Mouse (Mus musculus): ENCODE measurements around the gene 1700012B07Rik. TPM values are rescaled to one million over a fixed set of nuclear protein-coding genes. Genes with fewer than 3 reads are reported as not detected.

Gene 1700012B07Rik
- polyA plus RNA-seq (2012; rRNA removed) = not detected in 2 replicates

GRCm38 (mm10) chr11:109827946-109828345, at the start of gene 1700012B07Rik:
TSS of gene 1700012B07Rik (minus strand) at chr11:109828046.
- H3K27me3 ChIP-seq (ENCODE audit: control insufficient read depth, insufficient read depth, low read length) = no peaks in the 10 kb centered on the region
- no peak within 1 kb of the TSS for H3K27ac ChIP-seq (ENCODE audit: insufficient read depth, low read length)
- 87% methylated on average over 4 of the region's 4 CpGs for WGBS
- no peaks in the 10 kb centered on the region for H3K4me1 ChIP-seq (ENCODE audit: control insufficient read depth, insufficient read depth, low read length)
- no peak for DNase-seq
- no peak within 1 kb of the TSS for H3K4me3 ChIP-seq (replicated peaks; ENCODE audit: insufficient read depth, low read depth, low read length)
- TF ChIP-seq CTCF (IDR thresholded peaks at IDR 0.05; ENCODE audit: borderline replicate concordance, insufficient read depth, low read depth, low read length) (no peak), POLR2A (IDR thresholded peaks at IDR 0.05; ENCODE audit: borderline replicate concordance, insufficient read depth, low read length) (no peak)

- Histone ChIP-seq H3K27ac (ENCODE audit: insufficient read depth, low read length) (no peak overlapping the region), H3K4me3 (replicated peaks; ENCODE audit: insufficient read depth, low read depth, low read length) (no peak overlapping the region), H3K27me3 (ENCODE audit: control insufficient read depth, insufficient read depth, low read length) (no peaks in the 10 kb centered on the region), H3K4me1 (ENCODE audit: control insufficient read depth, insufficient read depth, low read length) (peaks cover 3% of the 10 kb centered on the region; the same call in 1 of the 2 replicates)
- 77% methylated on average over 9 of the region's 9 CpGs for WGBS
- DNase-seq = no peak
- TF ChIP-seq CTCF (IDR thresholded peaks at IDR 0.05; ENCODE audit: borderline replicate concordance, insufficient read depth, low read depth, low read length) = no peak
- no peak for TF ChIP-seq POLR2A (IDR thresholded peaks at IDR 0.05; ENCODE audit: borderline replicate concordance, insufficient read depth, low read length)
Observed at GRCm38 (mm10) chr11:109876767-109877166, 48.9 kb upstream of the 1700012B07Rik start.

GRCm38 (mm10) chr11:109875834-109876233, 48.0 kb upstream of the 1700012B07Rik start:
- Histone ChIP-seq H3K27ac (ENCODE audit: insufficient read depth, low read length) (no peak overlapping the region), H3K4me1 (ENCODE audit: control insufficient read depth, insufficient read depth, low read length) (peaks cover 3% of the 10 kb centered on the region; the same call in 1 of the 2 replicates), H3K4me3 (replicated peaks; ENCODE audit: insufficient read depth, low read depth, low read length) (no peak overlapping the region), H3K27me3 (ENCODE audit: control insufficient read depth, insufficient read depth, low read length) (no peaks in the 10 kb centered on the region)
- DNase-seq = no peak
- TF ChIP-seq POLR2A (IDR thresholded peaks at IDR 0.05; ENCODE audit: borderline replicate concordance, insufficient read depth, low read length) (no peak), CTCF (IDR thresholded peaks at IDR 0.05; ENCODE audit: borderline replicate concordance, insufficient read depth, low read depth, low read length) (no peak)
- WGBS = 86% methylated on average over 3 of the region's 3 CpGs

DNA sequence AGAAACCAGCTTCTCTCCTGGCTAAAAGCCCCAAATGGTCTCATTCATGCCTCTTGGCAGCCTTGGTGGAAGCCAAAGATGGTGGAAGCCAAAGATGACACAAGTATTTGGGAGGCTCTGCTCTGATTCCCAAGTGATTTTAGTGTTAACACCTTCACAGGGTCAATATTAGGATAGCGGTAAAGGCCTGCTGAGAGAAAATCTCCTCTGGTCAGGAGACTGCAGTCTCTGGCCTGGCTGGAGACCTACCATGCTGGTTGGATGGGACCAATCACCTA, 47.6 kb upstream of the 1700012B07Rik start:
- Histone ChIP-seq H3K4me1 (ENCODE audit: control insufficient read depth, insufficient read depth, low read length) (peaks cover 3% of the 10 kb centered on the region; the same call in 1 of the 2 replicates), H3K27me3 (ENCODE audit: control insufficient read depth, insufficient read depth, low read length) (no peaks in the 10 kb centered on the region), H3K27ac (ENCODE audit: insufficient read depth, low read length) (no peak overlapping the region), H3K4me3 (replicated peaks; ENCODE audit: insufficient read depth, low read depth, low read length) (no peak overlapping the region)
- TF ChIP-seq POLR2A (IDR thresholded peaks at IDR 0.05; ENCODE audit: borderline replicate concordance, insufficient read depth, low read length) (no peak), CTCF (IDR thresholded peaks at IDR 0.05; ENCODE audit: borderline replicate concordance, insufficient read depth, low read depth, low read length) (no peak)
- WGBS = 85% methylated on average over 1 of the region's 1 CpGs
- DNase-seq = no peak

DNA sequence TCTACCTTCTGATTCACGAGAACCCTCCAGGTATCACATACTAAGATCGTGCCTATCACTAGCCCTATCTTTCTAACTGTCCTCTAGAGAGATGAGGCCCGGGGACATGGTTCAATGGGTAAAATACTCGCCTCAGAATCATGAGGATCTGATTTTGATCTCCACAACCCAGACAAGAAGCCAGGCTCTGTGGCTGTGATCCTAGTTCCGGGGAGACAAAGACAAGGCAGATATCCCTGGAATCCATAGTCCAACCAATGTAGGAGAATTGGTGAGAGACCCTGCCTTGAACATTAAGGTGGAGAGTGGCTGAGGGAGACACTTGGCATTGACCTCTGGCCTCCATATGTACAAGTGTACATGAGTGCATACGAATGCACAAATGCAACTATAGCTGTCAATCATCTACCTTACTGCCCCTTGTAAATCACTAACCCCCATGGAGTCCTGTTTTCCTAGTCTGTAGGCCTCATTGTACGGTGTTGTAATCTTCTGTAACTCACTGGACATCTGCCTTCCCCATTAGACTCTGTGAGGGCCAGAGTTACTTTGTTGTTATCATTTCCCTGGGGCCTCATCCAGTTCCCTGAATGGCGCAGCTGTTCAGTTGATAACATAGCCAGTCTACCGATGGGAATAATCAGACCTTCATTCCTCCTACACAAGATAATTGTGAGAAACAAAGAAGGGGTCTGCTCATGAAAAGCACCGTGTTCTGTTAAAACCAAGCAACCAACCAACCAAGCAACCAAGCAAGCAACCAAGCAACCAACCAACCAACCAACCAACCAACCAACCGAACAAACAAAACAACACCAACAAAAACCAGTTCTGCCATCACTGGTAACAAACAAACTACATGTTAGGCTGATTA, 47.0 kb upstream of the 1700012B07Rik start:
- TF ChIP-seq POLR2A (IDR thresholded peaks at IDR 0.05; ENCODE audit: borderline replicate concordance, insufficient read depth, low read length) = no peak
- no peak for TF ChIP-seq CTCF (IDR thresholded peaks at IDR 0.05; ENCODE audit: borderline replicate concordance, insufficient read depth, low read depth, low read length)
- peaks cover 3% of the 10 kb centered on the region; the same call in 1 of the 2 replicates for H3K4me1 ChIP-seq (ENCODE audit: control insufficient read depth, insufficient read depth, low read length)
- no peak overlapping the region for H3K4me3 ChIP-seq (replicated peaks; ENCODE audit: insufficient read depth, low read depth, low read length)
- no peak overlapping the region for H3K27ac ChIP-seq (ENCODE audit: insufficient read depth, low read length)
- WGBS = 86% methylated on average over 11 of the region's 11 CpGs
- DNase-seq = no peak
- no peaks in the 10 kb centered on the region for H3K27me3 ChIP-seq (ENCODE audit: control insufficient read depth, insufficient read depth, low read length)

- DNase-seq = no peak
- H3K27ac ChIP-seq (ENCODE audit: insufficient read depth, low read length) = no peak overlapping the region
- no peak overlapping the region for H3K4me3 ChIP-seq (replicated peaks; ENCODE audit: insufficient read depth, low read depth, low read length)
- no peaks in the 10 kb centered on the region for H3K27me3 ChIP-seq (ENCODE audit: control insufficient read depth, insufficient read depth, low read length)
- WGBS = 77% methylated on average over 22 of the region's 22 CpGs
- TF ChIP-seq POLR2A (IDR thresholded peaks at IDR 0.05; ENCODE audit: borderline replicate concordance, insufficient read depth, low read length) (no peak), CTCF (IDR thresholded peaks at IDR 0.05; ENCODE audit: borderline replicate concordance, insufficient read depth, low read depth, low read length) (no peak)
- peaks cover 3% of the 10 kb centered on the region; the same call in 1 of the 2 replicates for H3K4me1 ChIP-seq (ENCODE audit: control insufficient read depth, insufficient read depth, low read length)
Observed at GRCm38 (mm10) chr11:109873852-109874610, 46.2 kb upstream of the 1700012B07Rik start.

GRCm38 (mm10) chr11:109873161-109873775, 45.4 kb upstream of the 1700012B07Rik start:
- no peak overlapping the region for H3K4me3 ChIP-seq (replicated peaks; ENCODE audit: insufficient read depth, low read depth, low read length)
- WGBS = 45% methylated on average over 9 of the region's 9 CpGs
- DNase-seq = no peak
- H3K27me3 ChIP-seq (ENCODE audit: control insufficient read depth, insufficient read depth, low read length) = no peaks in the 10 kb centered on the region
- TF ChIP-seq POLR2A (IDR thresholded peaks at IDR 0.05; ENCODE audit: borderline replicate concordance, insufficient read depth, low read length) (no peak), CTCF (IDR thresholded peaks at IDR 0.05; ENCODE audit: borderline replicate concordance, insufficient read depth, low read depth, low read length) (no peak)
- no peaks in the 10 kb centered on the region for H3K4me1 ChIP-seq (ENCODE audit: control insufficient read depth, insufficient read depth, low read length)
- H3K27ac ChIP-seq (ENCODE audit: insufficient read depth, low read length) = no peak overlapping the region

Data from cerebellum, adult 2 months (tissue).